Mouse (Mus musculus): ENCODE measurements around the gene Polr1a. TPM values are rescaled to one million over a fixed set of nuclear protein-coding genes. Genes with fewer than 3 reads are reported as not detected.
A peak's percentile ranks its signal among the peaks of the same experiment; 100 is the strongest.

Polr1a gene
- polyA plus RNA-seq, 1 experiment from 2014 or later: 37.0 TPM

DNA sequence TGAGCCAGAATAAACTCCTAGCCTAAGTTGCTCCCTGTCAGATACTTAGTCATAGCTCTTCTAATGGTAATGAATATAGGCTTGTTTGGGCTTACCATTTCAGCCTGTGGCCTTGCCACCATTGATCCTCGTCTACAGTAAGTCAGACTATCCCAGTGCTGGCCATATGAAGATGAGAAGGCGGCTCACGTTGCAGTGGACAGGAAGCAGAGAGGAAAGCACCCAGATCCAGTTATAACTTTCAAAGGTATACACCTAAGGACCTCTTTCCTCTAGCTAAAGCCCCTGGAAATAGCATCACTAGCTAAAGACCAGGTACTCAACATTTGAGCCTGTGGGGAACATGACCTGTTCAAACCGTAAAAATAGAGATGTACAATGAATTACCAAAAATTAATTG is 77.1 kb downstream of the Polr1a start:
- no peaks in the 10 kb centered on the region for H3K9me3 ChIP-seq (ENCODE audit: control insufficient read depth, low read length)
- no peaks in the 10 kb centered on the region for H3K27me3 ChIP-seq (ENCODE audit: control insufficient read depth, insufficient read depth, low read length)
- H3K27ac ChIP-seq (ENCODE audit: low read depth, low read length): no peak overlapping the region
- H3K9ac ChIP-seq (ENCODE audit: low read depth, low read length): no peak overlapping the region
- no peak overlapping the region for H3K4me2 ChIP-seq (replicated peaks; ENCODE audit: low read depth, low read length)
- H3K4me3 ChIP-seq (ENCODE audit: low read length): no peak overlapping the region
- no peak for ATAC-seq (ENCODE audit: low FRiP score, low TSS enrichment)
- peaks cover 4% of the 10 kb centered on the region; the same call in 1 of the 2 replicates for H3K36me3 ChIP-seq (ENCODE audit: control insufficient read depth, insufficient read depth, low read length)
- peaks cover 9% of the 10 kb centered on the region for H3K4me1 ChIP-seq (ENCODE audit: control insufficient read depth, insufficient read depth, low read length)
- 84% methylated on average over 4 of the region's 4 CpGs for WGBS

DNA sequence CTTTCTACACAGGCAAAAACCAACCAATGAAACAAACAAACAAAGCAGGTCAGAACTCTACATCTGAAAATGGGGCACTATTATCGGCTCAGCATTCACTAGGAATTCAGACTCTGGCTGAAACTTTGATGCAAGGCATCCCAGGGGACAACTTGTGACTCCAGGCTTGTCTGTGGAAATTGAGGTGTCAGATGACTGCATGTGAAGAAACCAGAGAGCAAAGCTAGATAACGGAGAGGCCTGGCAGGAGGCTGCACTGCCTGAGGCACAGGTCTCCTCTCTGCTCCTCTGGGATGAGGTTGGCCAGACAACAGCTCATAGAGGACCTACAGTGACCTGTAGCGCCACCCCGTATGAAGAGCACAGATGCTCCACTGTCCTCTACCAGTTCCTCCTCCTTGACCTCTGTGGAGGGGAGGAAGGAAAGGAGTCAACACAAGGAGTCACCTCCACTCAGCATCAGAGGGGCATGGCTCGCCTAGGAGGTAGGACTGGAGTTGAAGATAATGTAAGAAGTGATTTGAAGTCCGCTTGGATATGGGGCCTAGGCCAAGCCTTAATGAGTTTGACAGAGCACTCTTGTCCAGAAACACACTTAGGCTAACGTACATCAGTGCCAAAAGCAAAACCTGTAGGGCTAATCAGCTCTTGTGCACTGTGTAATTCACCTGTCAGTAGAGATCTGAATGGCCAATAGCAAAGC is 78.8 kb downstream of the Polr1a start:
- no peaks in the 10 kb centered on the region for H3K36me3 ChIP-seq (ENCODE audit: control insufficient read depth, insufficient read depth, low read length)
- no peak for ATAC-seq (ENCODE audit: low FRiP score, low TSS enrichment)
- H3K27ac ChIP-seq (ENCODE audit: low read depth, low read length): no peak overlapping the region
- H3K9me3 ChIP-seq (ENCODE audit: control insufficient read depth, low read length): no peaks in the 10 kb centered on the region
- 72% methylated on average over 7 of the region's 7 CpGs for WGBS
- H3K4me1 ChIP-seq (ENCODE audit: control insufficient read depth, insufficient read depth, low read length): peaks cover 9% of the 10 kb centered on the region
- H3K4me3 ChIP-seq (ENCODE audit: low read length): no peak overlapping the region
- H3K9ac ChIP-seq (ENCODE audit: low read depth, low read length): no peak overlapping the region
- no peaks in the 10 kb centered on the region for H3K27me3 ChIP-seq (ENCODE audit: control insufficient read depth, insufficient read depth, low read length)
- H3K4me2 ChIP-seq (replicated peaks; ENCODE audit: low read depth, low read length): no peak overlapping the region

DNA sequence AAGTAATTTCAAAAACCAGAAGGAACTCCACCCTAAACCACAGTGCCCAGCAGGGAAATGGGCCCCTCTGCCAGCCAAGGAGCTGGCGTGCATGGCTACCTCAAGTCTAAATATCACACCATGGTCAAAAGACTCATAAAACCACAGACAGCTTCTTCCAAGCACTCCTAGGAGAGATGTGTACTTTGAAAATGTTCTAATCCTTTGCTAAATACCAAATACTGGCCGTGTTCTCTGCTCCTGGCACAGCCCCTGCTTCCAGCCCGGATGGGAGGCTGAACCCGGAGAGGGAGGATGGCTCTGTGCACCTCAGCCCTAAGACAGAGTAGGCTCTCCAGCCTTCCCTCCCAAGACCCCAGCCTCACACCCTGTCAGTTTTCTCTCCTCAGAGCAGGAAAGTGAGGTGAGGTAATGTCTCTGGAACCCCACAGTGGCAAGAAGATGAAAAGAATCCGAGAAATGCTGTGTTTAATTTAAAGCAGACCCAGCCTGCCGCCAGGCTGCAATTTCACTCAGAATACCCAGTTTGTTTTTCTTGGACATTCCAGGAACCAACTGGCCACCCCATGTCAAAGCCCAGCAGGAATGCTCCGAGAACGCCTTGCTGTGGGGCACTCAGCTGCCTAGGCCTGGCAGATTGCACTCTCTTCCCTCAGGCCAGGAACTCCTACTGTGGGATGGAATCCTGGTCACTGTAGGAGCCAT is 80.9 kb downstream of the Polr1a start:
- Histone ChIP-seq H3K9me3 (ENCODE audit: control insufficient read depth, low read length) (no peaks in the 10 kb centered on the region), H3K4me2 (replicated peaks; ENCODE audit: low read depth, low read length) (no peak overlapping the region), H3K9ac (ENCODE audit: low read depth, low read length) (no peak overlapping the region), H3K36me3 (ENCODE audit: control insufficient read depth, insufficient read depth, low read length) (no peaks in the 10 kb centered on the region), H3K4me3 (ENCODE audit: low read length) (no peak overlapping the region), H3K4me1 (ENCODE audit: control insufficient read depth, insufficient read depth, low read length) (peaks cover 9% of the 10 kb centered on the region), H3K27me3 (ENCODE audit: control insufficient read depth, insufficient read depth, low read length) (no peaks in the 10 kb centered on the region), H3K27ac (ENCODE audit: low read depth, low read length) (peak overlapping the region; percentile 24; the same call in 1 of the 2 replicates)
- ATAC-seq (ENCODE audit: low FRiP score, low TSS enrichment): peak; percentile 65; the same call in 1 of the 2 replicates
- WGBS: 23% methylated on average over 8 of the region's 8 CpGs

DNA sequence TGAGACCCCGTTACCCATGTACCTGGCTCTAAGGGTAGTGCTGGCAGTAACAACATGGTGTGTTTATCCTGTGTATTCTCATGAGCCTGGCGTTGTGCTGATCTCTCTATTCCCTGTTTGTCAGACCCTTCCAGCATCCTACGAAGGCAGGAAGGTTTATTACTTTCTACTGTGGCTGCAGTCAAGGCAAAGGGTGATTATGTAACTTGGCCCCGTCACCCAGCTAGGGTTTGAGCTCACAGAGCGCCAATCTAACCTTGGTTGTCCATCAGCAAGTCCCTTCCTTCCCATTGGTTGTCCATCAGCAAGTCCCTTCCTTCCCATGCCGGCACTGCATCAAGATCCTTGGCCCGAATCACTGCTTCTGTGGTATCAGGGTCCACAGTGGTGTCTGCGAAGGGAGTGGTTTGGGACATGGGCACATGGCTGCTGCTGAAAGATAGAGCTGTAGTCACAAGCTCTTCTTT is 81.6 kb downstream of the Polr1a start:
- no peaks in the 10 kb centered on the region for H3K27me3 ChIP-seq (ENCODE audit: control insufficient read depth, insufficient read depth, low read length)
- no peak for ATAC-seq (ENCODE audit: low FRiP score, low TSS enrichment)
- 71% methylated on average over 8 of the region's 8 CpGs for WGBS
- H3K36me3 ChIP-seq (ENCODE audit: control insufficient read depth, insufficient read depth, low read length): no peaks in the 10 kb centered on the region
- peak overlapping the region; percentile 24; the same call in 1 of the 2 replicates for H3K27ac ChIP-seq (ENCODE audit: low read depth, low read length)
- no peak overlapping the region for H3K4me3 ChIP-seq (ENCODE audit: low read length)
- H3K4me1 ChIP-seq (ENCODE audit: control insufficient read depth, insufficient read depth, low read length): peaks cover 9% of the 10 kb centered on the region
- no peaks in the 10 kb centered on the region for H3K9me3 ChIP-seq (ENCODE audit: control insufficient read depth, low read length)
- H3K9ac ChIP-seq (ENCODE audit: low read depth, low read length): no peak overlapping the region
- no peak overlapping the region for H3K4me2 ChIP-seq (replicated peaks; ENCODE audit: low read depth, low read length)

DNA sequence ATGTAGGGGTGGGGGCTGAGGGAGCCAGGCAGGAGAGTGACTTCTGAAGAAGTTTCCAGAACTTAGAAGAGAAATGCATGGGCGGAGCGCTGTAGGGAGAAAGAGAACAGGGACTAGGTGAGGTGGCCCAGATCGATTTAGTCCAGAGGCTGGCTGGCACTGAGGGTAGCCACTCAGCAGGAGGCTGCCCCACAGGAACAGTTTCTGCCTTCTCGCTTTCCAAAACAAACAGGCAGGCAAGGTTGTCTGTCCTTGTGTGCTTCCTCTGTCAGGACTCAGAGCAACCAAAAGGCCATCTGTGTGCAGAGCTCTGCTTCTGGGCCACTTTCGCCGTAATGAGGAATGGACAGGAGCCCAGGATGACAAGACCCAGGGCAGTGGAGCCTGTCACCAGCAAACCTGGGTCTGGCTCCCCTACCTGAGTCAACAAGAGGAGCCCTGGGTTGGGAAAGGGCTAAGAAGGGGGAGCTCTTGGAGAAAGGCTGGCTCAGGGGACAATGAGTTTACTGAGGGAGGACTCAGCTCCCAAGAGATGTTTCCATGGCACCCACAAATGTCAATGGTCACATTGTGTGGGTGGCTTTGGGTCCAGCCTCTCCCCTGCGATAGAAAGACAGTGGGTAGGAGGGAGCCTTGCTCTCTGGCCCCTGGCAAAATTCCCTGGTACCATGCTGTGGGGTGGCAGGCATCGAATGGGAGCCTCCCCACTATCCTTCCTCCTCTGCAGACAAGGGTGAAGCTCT is 82.5 kb downstream of the Polr1a start:
- Histone ChIP-seq H3K27me3 (ENCODE audit: control insufficient read depth, insufficient read depth, low read length) (no peaks in the 10 kb centered on the region), H3K9me3 (ENCODE audit: control insufficient read depth, low read length) (no peaks in the 10 kb centered on the region), H3K4me2 (replicated peaks; ENCODE audit: low read depth, low read length) (no peak overlapping the region), H3K36me3 (ENCODE audit: control insufficient read depth, insufficient read depth, low read length) (no peaks in the 10 kb centered on the region), H3K27ac (ENCODE audit: low read depth, low read length) (peak overlapping the region; percentile 44; the same call in 1 of the 2 replicates), H3K9ac (ENCODE audit: low read depth, low read length) (no peak overlapping the region), H3K4me3 (ENCODE audit: low read length) (no peak overlapping the region), H3K4me1 (ENCODE audit: control insufficient read depth, insufficient read depth, low read length) (peaks cover 9% of the 10 kb centered on the region)
- WGBS: 50% methylated on average over 8 of the region's 8 CpGs
- peak; percentile 26; the same call in 1 of the 2 replicates for ATAC-seq (ENCODE audit: low FRiP score, low TSS enrichment)

DNA sequence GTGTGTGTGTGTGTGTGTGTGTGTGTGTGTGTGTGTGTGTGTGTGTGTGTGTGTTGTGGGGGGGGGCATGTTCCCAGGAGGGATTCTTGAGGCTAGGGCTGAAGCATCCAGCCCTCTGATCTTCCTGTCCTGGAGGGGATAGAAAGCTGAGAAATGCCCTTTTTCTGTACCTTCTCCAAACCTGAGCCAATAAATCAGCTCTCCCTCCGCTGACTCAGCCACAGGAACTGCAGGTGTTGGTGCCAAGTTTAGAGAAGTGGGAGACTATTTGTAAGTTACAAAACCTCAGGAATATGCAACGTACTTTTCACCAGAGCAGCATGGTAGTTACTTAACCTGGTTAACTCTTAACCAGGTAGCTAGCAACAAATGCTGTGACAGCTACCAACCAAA is 83.1 kb downstream of the Polr1a start:
- no peak overlapping the region for H3K9ac ChIP-seq (ENCODE audit: low read depth, low read length)
- H3K9me3 ChIP-seq (ENCODE audit: control insufficient read depth, low read length): peaks cover 4% of the 10 kb centered on the region; the same call in 1 of the 2 replicates
- peaks cover 9% of the 10 kb centered on the region for H3K4me1 ChIP-seq (ENCODE audit: control insufficient read depth, insufficient read depth, low read length)
- H3K27me3 ChIP-seq (ENCODE audit: control insufficient read depth, insufficient read depth, low read length): no peaks in the 10 kb centered on the region
- no peaks in the 10 kb centered on the region for H3K36me3 ChIP-seq (ENCODE audit: control insufficient read depth, insufficient read depth, low read length)
- H3K4me3 ChIP-seq (ENCODE audit: low read length): no peak overlapping the region
- 56% methylated on average over 2 of the region's 2 CpGs for WGBS
- H3K27ac ChIP-seq (ENCODE audit: low read depth, low read length): no peak overlapping the region
- no peak for ATAC-seq (ENCODE audit: low FRiP score, low TSS enrichment)
- H3K4me2 ChIP-seq (replicated peaks; ENCODE audit: low read depth, low read length): no peak overlapping the region

GRCm38 (mm10) chr6:71994004-71994403 is 85.2 kb downstream of the Polr1a start:
- 75% methylated on average over 4 of the region's 4 CpGs for WGBS

DNA sequence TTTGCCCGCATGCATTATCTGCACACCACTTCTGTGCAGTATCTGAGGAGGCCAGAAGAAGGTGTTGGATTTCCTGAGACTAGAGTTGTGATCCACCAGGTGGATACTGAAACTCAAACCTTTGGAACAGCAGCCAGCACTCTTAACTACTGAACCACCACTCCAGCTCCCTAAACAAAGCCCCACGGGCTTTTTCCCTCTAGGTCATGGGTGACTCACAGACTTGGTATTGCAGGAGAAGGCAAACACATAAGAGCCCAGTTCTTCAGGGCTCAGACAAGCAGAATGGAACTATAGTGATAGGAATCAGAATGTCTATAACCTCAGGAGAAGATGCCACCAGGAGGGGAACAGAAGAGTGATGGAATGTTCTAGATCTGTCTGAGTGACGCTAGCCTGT is 86.2 kb downstream of the Polr1a start:
- no peak for ATAC-seq (ENCODE audit: low FRiP score, low TSS enrichment)
- H3K9ac ChIP-seq (ENCODE audit: low read depth, low read length): no peak overlapping the region
- no peak overlapping the region for H3K27ac ChIP-seq (ENCODE audit: low read depth, low read length)
- peaks cover 4% of the 10 kb centered on the region; the same call in 1 of the 2 replicates for H3K9me3 ChIP-seq (ENCODE audit: control insufficient read depth, low read length)
- H3K4me2 ChIP-seq (replicated peaks; ENCODE audit: low read depth, low read length): no peak overlapping the region
- peaks cover 3% of the 10 kb centered on the region for H3K4me1 ChIP-seq (ENCODE audit: control insufficient read depth, insufficient read depth, low read length)
- H3K27me3 ChIP-seq (ENCODE audit: control insufficient read depth, insufficient read depth, low read length): no peaks in the 10 kb centered on the region
- H3K36me3 ChIP-seq (ENCODE audit: control insufficient read depth, insufficient read depth, low read length): no peaks in the 10 kb centered on the region
- H3K4me3 ChIP-seq (ENCODE audit: low read length): no peak overlapping the region
- 74% methylated on average over 3 of the region's 3 CpGs for WGBS

More at GRCm38 (mm10) chr6:71994004-71994403, 85.2 kb downstream of the Polr1a start:
- Histone ChIP-seq H3K36me3 (ENCODE audit: control insufficient read depth, insufficient read depth, low read length) (no peaks in the 10 kb centered on the region), H3K9me3 (ENCODE audit: control insufficient read depth, low read length) (peaks cover 4% of the 10 kb centered on the region; the same call in 1 of the 2 replicates), H3K4me2 (replicated peaks; ENCODE audit: low read depth, low read length) (no peak overlapping the region), H3K9ac (ENCODE audit: low read depth, low read length) (no peak overlapping the region), H3K27me3 (ENCODE audit: control insufficient read depth, insufficient read depth, low read length) (no peaks in the 10 kb centered on the region), H3K27ac (ENCODE audit: low read depth, low read length) (no peak overlapping the region), H3K4me3 (ENCODE audit: low read length) (no peak overlapping the region), H3K4me1 (ENCODE audit: control insufficient read depth, insufficient read depth, low read length) (peaks cover 9% of the 10 kb centered on the region)
- no peak for ATAC-seq (ENCODE audit: low FRiP score, low TSS enrichment)

Data from kidney, embryonic 14.5 days (tissue).